Mouse (Mus musculus): Measurements from ENCODE around the gene Mtcl1. TPM values are rescaled to one million over a fixed set of nuclear protein-coding genes. Genes with fewer than 3 reads are reported as not detected.

Mtcl1 gene
- total and polyA plus RNA-seq, 3 experiments, result not detected

DNA sequence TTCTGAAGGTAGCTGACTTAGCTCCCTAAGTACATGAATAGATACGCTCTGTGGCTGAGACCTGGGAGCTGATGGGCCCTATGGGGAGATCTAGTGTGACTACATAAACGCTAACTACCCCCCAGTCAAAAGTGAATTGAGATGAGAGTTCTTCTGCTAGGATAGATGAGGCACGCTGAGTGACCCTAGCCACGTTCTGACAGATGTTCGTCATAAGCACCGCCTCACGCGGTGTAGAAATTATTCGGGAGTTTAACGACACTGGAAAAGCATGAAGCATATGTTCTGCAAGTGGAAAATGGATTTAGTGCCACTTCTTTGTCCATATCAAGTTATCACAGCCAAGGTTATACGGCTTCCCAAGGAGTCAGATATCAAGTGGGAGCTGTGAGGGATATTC, 98.9 kb downstream of the Mtcl1 start:
- Histone ChIP-seq H3K4me1 (ENCODE audit: control insufficient read depth in 1 of 2, insufficient read depth in 2 of 2) (no peaks in the 10 kb centered on the region), H3K79me2 (replicated peaks; ENCODE audit: control insufficient read depth, extremely low read depth, insufficient read depth, poor library complexity, severe bottlenecking) (no peaks in the 10 kb centered on the region), H3K27ac (ENCODE audit: insufficient read depth, low read depth) (no peak overlapping the region), H3K4me2 (ENCODE audit: insufficient read depth, low read depth, poor library complexity, severe bottlenecking) (no peak overlapping the region), H3K27me3 (replicated peaks) (no peaks in the 10 kb centered on the region), H3K9ac (ENCODE audit: insufficient read depth, low read depth) (no peak overlapping the region), H3K4me3 (replicated peaks in 1 of 3; ENCODE audit: low read depth in 2 of 3, low read length in 2 of 3, poor library complexity in 1 of 3) (no peak overlapping the region), H3K36me3 (replicated peaks in 1 of 2; ENCODE audit: control insufficient read depth in 1 of 2, insufficient read depth in 1 of 2, low read length in 1 of 2) (no peaks in the 10 kb centered on the region), H3K9me3 (replicated peaks; ENCODE audit: low read length) (peaks cover 62% of the 10 kb centered on the region)
- no peak for DNase-seq (ENCODE audit: extremely low read depth)
- in situ Hi-C loops (cut with MboI; ENCODE audit: low pct_ligation_motif_present, low pct_unique_long_range_greater_than_20kb, low sequenced_read_pairs) (no loop called here), dilution Hi-C loops (cut with MboI; ENCODE audit: extremely low pct_ligation_motif_present, extremely low pct_unique_long_range_greater_than_20kb, low sequenced_read_pairs) (no loop called here)
- TF ChIP-seq ETS1 (conservative IDR thresholded peaks at IDR 0.05; ENCODE audit: low read depth, low read length) (no peak), ZC3H11A (IDR thresholded peaks at IDR 0.05; ENCODE audit: low read depth, low read length) (no peak), EP300 (IDR thresholded peaks at IDR 0.05; ENCODE audit: low read length) (no peak), SMC3 (IDR thresholded peaks at IDR 0.05; ENCODE audit: low read depth, low read length) (no peak), CTCF (conservative IDR thresholded peaks at IDR 0.05 in 1 of 2, IDR thresholded peaks at IDR 0.05 in 1 of 2; ENCODE audit: low read depth in 2 of 2, low read length in 2 of 2) (no peak), PAX5 (IDR thresholded peaks at IDR 0.05; ENCODE audit: low read length) (no peak), JUN (IDR thresholded peaks at IDR 0.05; ENCODE audit: insufficient read depth, low read depth, low read length) (no peak), POLR2A (IDR thresholded peaks at IDR 0.05; ENCODE audit: low read depth, low read length) (no peak), MXI1 (IDR thresholded peaks at IDR 0.05; ENCODE audit: low read depth, low read length) (no peak), MEF2A (IDR thresholded peaks at IDR 0.05; ENCODE audit: borderline replicate concordance, low read depth, low read length) (no peak), GABPA (IDR thresholded peaks at IDR 0.05; ENCODE audit: insufficient replicate concordance, low read depth, low read length) (no peak), BHLHE40 (IDR thresholded peaks at IDR 0.05; ENCODE audit: low read depth, low read length) (no peak), ZNF384 (IDR thresholded peaks at IDR 0.05; ENCODE audit: low read depth, low read length) (no peak)

DNA sequence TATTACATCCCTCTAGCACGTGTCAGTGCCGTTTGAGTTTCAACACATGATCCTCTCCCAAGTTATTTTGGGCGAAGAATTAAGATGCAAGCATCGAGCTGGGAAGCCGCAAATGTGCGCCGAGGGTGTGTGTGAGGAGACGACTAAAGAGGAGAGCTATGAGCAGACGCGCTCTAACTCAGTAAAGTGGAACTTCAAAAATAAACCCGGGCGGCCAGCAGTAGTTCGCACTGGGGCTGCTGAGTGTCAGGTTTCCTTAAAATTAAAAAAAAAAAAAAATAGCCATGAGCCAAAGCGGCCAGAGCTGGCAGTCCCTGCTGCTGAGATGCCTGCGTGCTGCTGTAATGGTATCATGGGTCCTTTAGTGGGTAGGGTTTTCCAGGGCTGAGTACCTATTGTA, 99.4 kb downstream of the Mtcl1 start:
- dilution Hi-C loops (cut with MboI; ENCODE audit: extremely low pct_ligation_motif_present, extremely low pct_unique_long_range_greater_than_20kb, low sequenced_read_pairs), result no loop called here
- H3K27ac ChIP-seq (ENCODE audit: insufficient read depth, low read depth), result no peak overlapping the region
- H3K79me2 ChIP-seq (replicated peaks; ENCODE audit: control insufficient read depth, extremely low read depth, insufficient read depth, poor library complexity, severe bottlenecking), result no peaks in the 10 kb centered on the region
- DNase-seq (ENCODE audit: extremely low read depth), result no peak
- no peaks in the 10 kb centered on the region for H3K36me3 ChIP-seq (replicated peaks in 1 of 2; ENCODE audit: control insufficient read depth in 1 of 2, insufficient read depth in 1 of 2, low read length in 1 of 2)
- H3K4me1 ChIP-seq (ENCODE audit: control insufficient read depth in 1 of 2, insufficient read depth in 2 of 2), result no peaks in the 10 kb centered on the region
- TF ChIP-seq PAX5 (IDR thresholded peaks at IDR 0.05; ENCODE audit: low read length) (no peak), POLR2AphosphoS2 (IDR thresholded peaks at IDR 0.05; ENCODE audit: low read depth, low read length) (no peak), MXI1 (IDR thresholded peaks at IDR 0.05; ENCODE audit: low read depth, low read length) (no peak), SIN3A (IDR thresholded peaks at IDR 0.05; ENCODE audit: low read length) (no peak), KAT2A (IDR thresholded peaks at IDR 0.05; ENCODE audit: insufficient replicate concordance, low read length) (no peak), ZKSCAN1 (IDR thresholded peaks at IDR 0.05; ENCODE audit: borderline replicate concordance, low read depth, low read length) (no peak), MAFK (IDR thresholded peaks at IDR 0.05; ENCODE audit: insufficient replicate concordance, low read length) (no peak)
- H3K4me3 ChIP-seq (replicated peaks in 1 of 3; ENCODE audit: low read depth in 2 of 3, low read length in 2 of 3, poor library complexity in 1 of 3), result no peak overlapping the region
- peaks cover 62% of the 10 kb centered on the region for H3K9me3 ChIP-seq (replicated peaks; ENCODE audit: low read length)
- no peak overlapping the region for H3K9ac ChIP-seq (ENCODE audit: insufficient read depth, low read depth)
- in situ Hi-C loops (cut with MboI; ENCODE audit: low pct_ligation_motif_present, low pct_unique_long_range_greater_than_20kb, low sequenced_read_pairs), result no loop called here
- H3K27me3 ChIP-seq (replicated peaks), result no peaks in the 10 kb centered on the region
- H3K4me2 ChIP-seq (ENCODE audit: insufficient read depth, low read depth, poor library complexity, severe bottlenecking), result no peak overlapping the region

Data from CH12.LX (cell line).